Mouse (Mus musculus) heart, embryonic 12.5 days (tissue): ENCODE measurements at regions not wholly inside any gene's neighbourhood (a gene's known extent, or its start where the extent isn't known, plus 50 kb on each side); places are given as distances from the start of the nearest gene placed in this dataset.

Source experiments
- ATAC-seq: fragments of 200-750 bp; cut with Nextera tagmentation; 2 replicates; pipeline ENCODE4 v1.8.0; 2017; ENCODE audit warnings: moderate TSS enrichment, moderate library complexity; ENCODE audit not compliant: insufficient number of reproducible peaks, low FRiP score
- H3K27ac ChIP-seq: fragments of 300-500 bp; sonication (generic); 2 replicates; pipeline ENCODE4 v1.5.1; 2016; ENCODE audit warnings: mild to moderate bottlenecking, moderate library complexity; ENCODE audit not compliant: poor library complexity, severe bottlenecking
- H3K27me3 ChIP-seq: fragments of 300-500 bp; sonication (generic); replicated peaks from 2 replicates; pipeline ENCODE4 v1.6.1; 2016; ENCODE audit warnings: mild to moderate bottlenecking, moderate library complexity
- H3K36me3 ChIP-seq: fragments of 300-500 bp; sonication (generic); 2 replicates; pipeline ENCODE4 v1.6.1; 2016; ENCODE audit warnings: mild to moderate bottlenecking, moderate library complexity
- H3K4me1 ChIP-seq: fragments of 300-500 bp; sonication (generic); replicated peaks from 2 replicates; pipeline ENCODE4 v1.6.1; 2016; ENCODE audit warnings: mild to moderate bottlenecking
- H3K4me2 ChIP-seq: fragments of 300-500 bp; sonication (generic); 2 replicates; pipeline ENCODE4 v1.6.1; 2016; ENCODE audit warnings: mild to moderate bottlenecking, moderate library complexity
- H3K4me3 ChIP-seq: fragments of 300-500 bp; sonication (generic); 2 replicates; pipeline ENCODE4 v1.5.1; 2016; ENCODE audit warnings: mild to moderate bottlenecking
- H3K9ac ChIP-seq: fragments of 300-500 bp; sonication (generic); 2 replicates; pipeline ENCODE4 v1.6.1; 2016; ENCODE audit warnings: mild to moderate bottlenecking, moderate library complexity
- H3K9me3 ChIP-seq: fragments of 300-500 bp; sonication (generic); replicated peaks from 2 replicates; pipeline ENCODE4 v1.6.1; 2016; ENCODE audit warnings: mild to moderate bottlenecking, moderate library complexity
- WGBS: fragments of 180-500 bp; shearing (Covaris S2); methylation state at CpG from one replicate; pipeline ENCODE4 v1.1.7; 2016; 5-methylcytosine and 5-hydroxymethylcytosine counted together

GRCm38 (mm10) chr1:77137663-77138062, 377.2 kb downstream of the Epha4 start:
- 67% methylated on average over 6 of the region's 6 CpGs for WGBS

GRCm38 (mm10) chr1:77140906-77141305, 374.0 kb downstream of the Epha4 start:
- WGBS, result 44% methylated on average over 7 of the region's 7 CpGs
- ATAC-seq, result no peak
- Histone ChIP-seq H3K9ac (no peak overlapping the region), H3K4me2 (no peak overlapping the region), H3K9me3 (no peaks in the 10 kb centered on the region), H3K4me1 (no peaks in the 10 kb centered on the region; the same call in 1 of the 2 replicates), H3K27me3 (no peaks in the 10 kb centered on the region), H3K4me3 (no peak overlapping the region), H3K36me3 (no peaks in the 10 kb centered on the region), H3K27ac (no peak overlapping the region)

More at GRCm38 (mm10) chr1:77137663-77138062, 377.2 kb downstream of the Epha4 start:
- Histone ChIP-seq H3K4me1 (no peaks in the 10 kb centered on the region; the same call in 1 of the 2 replicates), H3K27me3 (no peaks in the 10 kb centered on the region), H3K4me2 (no peak overlapping the region), H3K27ac (no peak overlapping the region), H3K4me3 (no peak overlapping the region), H3K36me3 (no peaks in the 10 kb centered on the region), H3K9ac (no peak overlapping the region), H3K9me3 (no peaks in the 10 kb centered on the region)
- no peak for ATAC-seq

- H3K27me3 ChIP-seq, result no peaks in the 10 kb centered on the region
- ATAC-seq, result no peak
- H3K4me3 ChIP-seq, result no peak overlapping the region
- WGBS, result 89% methylated on average over 4 of the region's 4 CpGs
- no peaks in the 10 kb centered on the region for H3K4me1 ChIP-seq
- H3K4me2 ChIP-seq, result no peak overlapping the region
- no peak overlapping the region for H3K27ac ChIP-seq
- no peaks in the 10 kb centered on the region for H3K36me3 ChIP-seq
- peaks cover 5% of the 10 kb centered on the region for H3K9me3 ChIP-seq
- no peak overlapping the region for H3K9ac ChIP-seq
Measured at GRCm38 (mm10) chr1:77148052-77148451, 366.8 kb downstream of the Epha4 start.

- Histone ChIP-seq H3K9ac (no peak overlapping the region), H3K27ac (no peak overlapping the region), H3K4me2 (no peak overlapping the region), H3K36me3 (no peaks in the 10 kb centered on the region), H3K9me3 (no peaks in the 10 kb centered on the region), H3K4me3 (no peak overlapping the region), H3K4me1 (no peaks in the 10 kb centered on the region), H3K27me3 (no peaks in the 10 kb centered on the region)
- no peak for ATAC-seq
- 85% methylated on average over 4 of the region's 4 CpGs for WGBS
Measured at GRCm38 (mm10) chr1:77168316-77168715, 346.6 kb downstream of the Epha4 start.

DNA sequence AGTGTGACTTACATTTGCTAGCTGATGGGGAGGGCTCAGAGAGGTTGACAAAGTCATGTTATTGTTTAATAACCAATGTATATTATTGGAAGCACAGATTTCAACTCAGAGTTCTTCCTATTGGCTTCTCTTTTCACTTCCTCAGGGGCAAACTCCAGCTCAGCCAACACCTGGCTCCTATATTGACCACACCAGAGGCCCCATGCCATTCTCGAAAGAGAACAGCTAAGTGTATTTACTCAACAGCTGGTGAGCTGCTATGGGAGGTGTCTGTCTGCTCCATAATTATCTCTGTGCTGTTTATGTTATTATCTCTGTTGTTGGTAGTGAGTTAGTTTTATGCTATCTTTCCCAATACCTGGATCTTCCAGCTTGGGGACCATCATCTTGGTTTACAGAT, 342.4 kb downstream of the Epha4 start:
- Histone ChIP-seq H3K27me3 (no peaks in the 10 kb centered on the region), H3K36me3 (no peaks in the 10 kb centered on the region), H3K9me3 (no peaks in the 10 kb centered on the region), H3K27ac (no peak overlapping the region), H3K4me2 (no peak overlapping the region), H3K9ac (no peak overlapping the region), H3K4me1 (no peaks in the 10 kb centered on the region), H3K4me3 (no peak overlapping the region)
- no peak for ATAC-seq
- WGBS, result 76% methylated on average over 1 of the region's 1 CpGs

DNA sequence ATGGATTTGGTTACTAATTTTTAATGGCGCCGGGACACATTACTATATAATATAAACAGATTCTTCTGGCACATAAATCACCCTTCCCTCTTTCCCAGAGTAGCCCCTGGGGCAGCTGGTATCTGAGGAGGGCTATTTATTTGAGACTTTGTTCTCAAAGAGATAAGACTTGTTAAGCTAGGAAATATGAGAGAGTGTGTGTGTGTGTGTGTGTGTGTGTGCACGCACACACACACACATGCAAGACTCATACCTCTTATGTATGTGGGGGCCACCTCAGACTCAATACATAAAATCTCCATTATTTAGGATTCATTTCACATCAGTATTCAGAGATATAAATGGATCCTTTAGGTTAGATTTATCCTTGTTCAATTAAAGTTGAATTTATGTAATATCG, 340.1 kb downstream of the Epha4 start:
- Histone ChIP-seq H3K9ac (no peak overlapping the region), H3K4me3 (no peak overlapping the region), H3K36me3 (no peaks in the 10 kb centered on the region), H3K4me1 (no peaks in the 10 kb centered on the region), H3K27ac (no peak overlapping the region), H3K9me3 (no peaks in the 10 kb centered on the region), H3K4me2 (no peak overlapping the region), H3K27me3 (no peaks in the 10 kb centered on the region)
- WGBS, result 88% methylated on average over 4 of the region's 4 CpGs
- ATAC-seq, result no peak

DNA sequence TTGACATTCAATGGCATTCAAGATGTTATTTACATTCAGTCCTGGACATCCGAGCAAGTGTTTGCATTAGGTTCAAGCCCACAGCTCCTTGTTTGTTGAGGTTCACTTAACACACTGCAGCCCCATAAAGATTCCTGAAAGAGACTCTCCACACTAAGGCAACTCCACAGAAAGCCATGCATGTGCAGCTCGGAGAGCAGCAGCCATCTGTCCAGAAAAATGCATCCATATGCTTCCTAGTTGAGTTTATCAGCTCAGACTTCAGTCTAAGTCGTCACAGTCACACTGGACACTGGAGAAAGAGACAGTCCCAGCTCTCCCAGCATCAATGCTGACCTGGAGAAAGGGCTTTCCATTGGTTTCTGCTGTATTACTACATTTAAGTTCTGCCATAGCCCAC, 339.7 kb downstream of the Epha4 start:
- Histone ChIP-seq H3K9ac (no peak overlapping the region), H3K4me3 (no peak overlapping the region), H3K9me3 (no peaks in the 10 kb centered on the region), H3K27me3 (no peaks in the 10 kb centered on the region), H3K4me2 (no peak overlapping the region), H3K4me1 (no peaks in the 10 kb centered on the region), H3K27ac (no peak overlapping the region), H3K36me3 (no peaks in the 10 kb centered on the region)
- no peak for ATAC-seq
- WGBS, result 65% methylated on average over 3 of the region's 3 CpGs

DNA sequence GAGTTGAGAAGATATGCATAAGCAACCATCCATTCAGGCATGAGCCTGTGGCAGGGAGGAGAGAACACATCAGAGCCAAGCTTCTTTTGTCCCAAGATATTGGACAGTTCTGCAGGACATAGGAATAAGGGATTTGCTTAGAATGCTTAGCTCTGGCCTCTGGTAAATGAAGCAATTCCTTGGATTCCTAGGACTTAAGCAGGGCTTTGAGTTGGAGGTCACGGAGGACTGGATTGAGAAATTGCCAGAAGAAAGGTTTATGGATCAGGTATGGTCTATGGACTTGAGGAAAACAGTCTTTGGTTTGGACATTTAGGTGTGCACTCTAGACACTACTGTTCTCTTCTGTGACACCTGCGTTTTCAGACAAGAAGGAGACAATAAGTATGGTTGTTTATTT, 338.4 kb downstream of the Epha4 start:
- Histone ChIP-seq H3K4me1 (no peaks in the 10 kb centered on the region), H3K9me3 (no peaks in the 10 kb centered on the region), H3K27me3 (no peaks in the 10 kb centered on the region), H3K9ac (no peak overlapping the region), H3K36me3 (no peaks in the 10 kb centered on the region), H3K4me3 (no peak overlapping the region), H3K27ac (no peak overlapping the region), H3K4me2 (no peak overlapping the region)
- no peak for ATAC-seq
- WGBS, result 92% methylated on average over 2 of the region's 2 CpGs

DNA sequence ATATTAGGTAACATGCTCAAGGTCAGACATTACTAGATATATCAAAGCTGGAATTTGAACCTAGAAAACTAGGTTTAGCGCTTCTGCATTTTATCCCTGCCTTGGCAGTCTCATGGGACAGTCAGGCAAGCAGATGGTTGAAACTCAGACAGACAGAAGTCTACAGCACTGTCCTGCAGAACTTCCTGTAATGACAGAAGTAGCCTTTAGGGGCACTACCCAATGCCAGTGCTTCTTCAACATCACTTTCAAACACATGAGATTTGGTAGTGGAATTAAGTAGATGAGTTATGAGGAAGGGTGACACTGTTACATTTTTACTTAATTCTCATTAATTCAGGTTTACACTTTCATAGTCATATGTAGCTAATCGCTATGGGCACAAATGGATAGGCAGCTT, 330.9 kb downstream of the Epha4 start:
- no peaks in the 10 kb centered on the region for H3K36me3 ChIP-seq
- H3K27me3 ChIP-seq, result no peaks in the 10 kb centered on the region
- H3K4me1 ChIP-seq, result no peaks in the 10 kb centered on the region
- H3K9ac ChIP-seq, result no peak overlapping the region
- no peak overlapping the region for H3K4me2 ChIP-seq
- no peaks in the 10 kb centered on the region for H3K9me3 ChIP-seq
- no peak overlapping the region for H3K27ac ChIP-seq
- H3K4me3 ChIP-seq, result no peak overlapping the region
- whole genome bisulfite sequencing, result 86% methylated on average over 2 of the region's 2 CpGs
- no peak for ATAC-seq

GRCm38 (mm10) chr1:77190141-77190540, 324.7 kb downstream of the Epha4 start:
- Histone ChIP-seq H3K4me2 (no peak overlapping the region), H3K4me1 (no peaks in the 10 kb centered on the region), H3K27ac (no peak overlapping the region), H3K4me3 (no peak overlapping the region), H3K9ac (no peak overlapping the region), H3K36me3 (no peaks in the 10 kb centered on the region), H3K9me3 (no peaks in the 10 kb centered on the region), H3K27me3 (no peaks in the 10 kb centered on the region)
- no peak for ATAC-seq
- 68% methylated on average over 3 of the region's 3 CpGs for WGBS

DNA sequence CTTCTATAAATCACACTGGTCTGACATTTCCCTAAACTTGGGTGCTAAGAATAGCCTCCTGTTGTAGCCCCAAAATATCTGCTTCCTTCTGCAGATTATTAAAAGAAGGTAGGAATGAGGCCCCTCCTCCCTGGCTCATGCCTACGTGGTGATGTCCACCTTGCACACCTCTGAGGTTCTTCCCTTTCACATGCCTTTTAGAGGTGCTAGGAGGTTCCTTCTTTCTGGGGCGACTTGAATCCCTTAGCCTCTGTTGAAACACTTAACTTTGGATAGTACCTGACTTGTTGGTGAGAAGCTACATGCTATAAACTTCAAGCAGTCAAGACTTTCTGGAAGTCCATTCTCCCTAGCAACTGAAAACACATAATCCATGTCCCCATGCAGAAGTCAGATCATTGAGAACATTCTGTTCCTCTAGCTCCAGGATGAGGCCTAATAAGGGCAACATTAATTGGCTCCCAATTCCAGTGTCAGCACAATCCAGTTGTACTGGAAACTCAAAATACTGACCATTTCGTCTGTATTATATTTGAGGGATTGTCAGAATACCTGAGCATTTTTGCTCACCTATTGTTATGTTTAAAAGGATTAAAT, 313.5 kb downstream of the Epha4 start:
- WGBS, result 67% methylated on average over 3 of the region's 3 CpGs
- no peak for ATAC-seq

GRCm38 (mm10) chr1:77202948-77203347, 311.9 kb downstream of the Epha4 start:
- H3K4me1 ChIP-seq, result no peaks in the 10 kb centered on the region
- 80% methylated on average over 4 of the region's 4 CpGs for WGBS
- no peak overlapping the region for H3K9ac ChIP-seq
- H3K36me3 ChIP-seq, result no peaks in the 10 kb centered on the region
- H3K27me3 ChIP-seq, result no peaks in the 10 kb centered on the region
- no peak overlapping the region for H3K4me2 ChIP-seq
- no peak for ATAC-seq
- no peak overlapping the region for H3K4me3 ChIP-seq
- no peak overlapping the region for H3K27ac ChIP-seq
- H3K9me3 ChIP-seq, result no peaks in the 10 kb centered on the region

More for the DNA sequence above, 313.5 kb downstream of the Epha4 start:
- no peaks in the 10 kb centered on the region for H3K4me1 ChIP-seq
- H3K27ac ChIP-seq, result no peak overlapping the region
- no peaks in the 10 kb centered on the region for H3K9me3 ChIP-seq
- H3K4me2 ChIP-seq, result no peak overlapping the region
- no peaks in the 10 kb centered on the region for H3K27me3 ChIP-seq
- H3K36me3 ChIP-seq, result no peaks in the 10 kb centered on the region
- H3K4me3 ChIP-seq, result no peak overlapping the region
- no peak overlapping the region for H3K9ac ChIP-seq
